In the genomic region with DNA sequence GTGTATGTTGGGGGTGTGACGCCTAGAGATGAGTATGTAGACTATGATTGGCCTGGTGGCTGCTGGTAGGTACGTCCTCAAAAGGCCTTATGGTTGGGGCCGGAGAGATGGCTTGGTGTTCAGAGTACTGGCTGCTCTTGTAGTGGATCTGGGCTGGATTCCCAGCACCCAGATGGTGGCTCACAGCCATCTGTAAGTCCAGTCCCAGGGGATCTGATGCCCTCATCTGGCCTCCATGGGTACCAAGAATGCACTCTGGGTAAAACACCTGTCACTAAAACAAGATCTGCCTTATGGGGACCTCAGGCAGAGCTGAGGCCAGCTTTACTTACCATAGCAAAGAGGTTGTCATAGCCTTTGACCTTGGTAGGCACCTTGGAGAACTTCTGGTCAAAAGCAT, we compare ENCODE assay signal across 1 mouse cellular context.
TF ChIP-seq lines count a peak whose summit lies in the region.

No protein-coding gene starts in this region.

TF ChIP-seq in C2C12, 6 proteins besides CTCF, POLR2A, EP300 and RAD21 (continued from another document):
- TF ChIP-seq CEBPB (IDR thresholded peaks at IDR 0.05; ENCODE audit: low read depth) = no peak
